Mouse (Mus musculus): ENCODE results near the gene Erc2.

Erc2 gene

GRCm38 (mm10) chr14:27622176-27622922 lies at the start of gene Erc2:
Erc2 (plus strand) TSS chr14:27622428.
- peak; percentile 89 for DNase-seq

- no peak for DNase-seq
These were observed 43.8 kb upstream of the Erc2 start for GRCm38 (mm10) chr14:27578443-27578842.

- DNase-seq, result peak; percentile 45
These were observed 32.6 kb upstream of the Erc2 start for GRCm38 (mm10) chr14:27589616-27590015.

GRCm38 (mm10) chr14:27592163-27592562 lies 30.1 kb upstream of the Erc2 start:
- peak; percentile 68 for DNase-seq

- peak; percentile 60 for DNase-seq
These were observed 26.0 kb upstream of the Erc2 start for GRCm38 (mm10) chr14:27596265-27596664.

- DNase-seq, result peak; percentile 26
These were observed 20.1 kb upstream of the Erc2 start for GRCm38 (mm10) chr14:27602136-27602535.

- peak; percentile 61 for DNase-seq
These were observed 14.8 kb upstream of the Erc2 start for GRCm38 (mm10) chr14:27607419-27607818.

GRCm38 (mm10) chr14:27613766-27614165 lies 8.5 kb upstream of the Erc2 start:
- peak; percentile 45 for DNase-seq

- DNase-seq, result no peak
These were observed 4.9 kb upstream of the Erc2 start for GRCm38 (mm10) chr14:27617286-27617685.

- DNase-seq, result no peak
These were observed 652 bp upstream of the Erc2 start for GRCm38 (mm10) chr14:27621576-27621975.

GRCm38 (mm10) chr14:27622923-27623219 lies 643 bp downstream of the Erc2 start:
- no peak for DNase-seq

- DNase-seq, result peak; percentile 89
These were observed 1.1 kb downstream of the Erc2 start for GRCm38 (mm10) chr14:27623368-27623767.

GRCm38 (mm10) chr14:27628701-27629100 lies 6.5 kb downstream of the Erc2 start:
- DNase-seq, result no peak

GRCm38 (mm10) chr14:27629369-27630012 lies 7.3 kb downstream of the Erc2 start:
- DNase-seq, result no peak

GRCm38 (mm10) chr14:27630973-27631640 lies 8.9 kb downstream of the Erc2 start:
- DNase-seq, result no peak

- no peak for DNase-seq
These were observed 12.5 kb downstream of the Erc2 start for GRCm38 (mm10) chr14:27634761-27635160.

- DNase-seq, result no peak
These were observed 14.3 kb downstream of the Erc2 start for GRCm38 (mm10) chr14:27636556-27636955.

- peak; percentile 58 for DNase-seq
These were observed 19.2 kb downstream of the Erc2 start for GRCm38 (mm10) chr14:27641382-27641781.

GRCm38 (mm10) chr14:27642981-27643380 lies 20.8 kb downstream of the Erc2 start:
- DNase-seq, result peak; percentile 66

- DNase-seq, result no peak
These were observed 32.4 kb downstream of the Erc2 start for GRCm38 (mm10) chr14:27654670-27655069.

GRCm38 (mm10) chr14:27658616-27659015 lies 36.4 kb downstream of the Erc2 start:
- DNase-seq, result no peak

- no peak for DNase-seq
These were observed 39.2 kb downstream of the Erc2 start for GRCm38 (mm10) chr14:27661466-27661865.

- peak; percentile 20 for DNase-seq
These were observed 40.0 kb downstream of the Erc2 start for GRCm38 (mm10) chr14:27662251-27662650.

All from right cerebral cortex, adult 18-20 months (tissue).